Mouse (Mus musculus) midbrain, embryonic 12.5 days (tissue): Measurements from ENCODE around the gene Yipf2. TPM values are rescaled to one million over a fixed set of nuclear protein-coding genes. Genes with fewer than 3 reads are reported as not detected.

Experiments
- ATAC-seq: fragments of 200-750 bp; cut with Nextera tagmentation; 2 replicates; pipeline ENCODE4 v1.8.0; 2017; ENCODE audit warnings: low read depth, moderate TSS enrichment, moderate library complexity; ENCODE audit not compliant: low FRiP score
- H3K27ac ChIP-seq: fragments of 300-500 bp; sonication (generic); replicated peaks from 2 replicates; pipeline ENCODE4 v1.5.1; 2016; ENCODE audit warnings: mild to moderate bottlenecking
- H3K27me3 ChIP-seq: fragments of 300-500 bp; sonication (generic); 2 replicates; pipeline ENCODE4 v1.6.1; 2016; ENCODE audit warnings: mild to moderate bottlenecking
- H3K36me3 ChIP-seq: fragments of 300-500 bp; sonication (generic); 2 replicates; pipeline ENCODE4 v1.6.1; 2016
- H3K4me1 ChIP-seq: fragments of 300-500 bp; sonication (generic); 2 replicates; pipeline ENCODE4 v1.6.1; 2016
- H3K4me2 ChIP-seq: fragments of 300-500 bp; sonication (generic); replicated peaks from 2 replicates; pipeline ENCODE4 v1.6.1; 2016; ENCODE audit warnings: mild to moderate bottlenecking, moderate library complexity
- H3K4me3 ChIP-seq: fragments of 300-500 bp; sonication (generic); 2 replicates; pipeline ENCODE4 v1.5.1; 2016; ENCODE audit warnings: mild to moderate bottlenecking
- H3K9ac ChIP-seq: fragments of 300-500 bp; sonication (generic); replicated peaks from 2 replicates; pipeline ENCODE4 v1.6.1; 2016; ENCODE audit warnings: mild to moderate bottlenecking, moderate library complexity
- H3K9me3 ChIP-seq: fragments of 300-500 bp; sonication (generic); 2 replicates; pipeline ENCODE4 v1.6.1; 2016; ENCODE audit warnings: mild to moderate bottlenecking
- WGBS: fragments of 180-500 bp; shearing (Covaris S2); methylation state at CpG from one replicate; pipeline ENCODE4 v1.1.7; 2016; 5-methylcytosine and 5-hydroxymethylcytosine counted together
- polyA plus RNA-seq: library from polyadenylated mRNA; unstranded; fragments of >200 nt; fragmentation: Nextera tagmentation; extraction: Ambion mirVana; gene quantifications from 2 replicates; pipeline ENCODE4 v1.2.1, GENCODE M21; 2016

Gene Yipf2
- polyA plus RNA-seq, 1 experiment from 2014 or later: 21.2 TPM

- no peak for ATAC-seq
- Histone ChIP-seq H3K4me2 (peak overlapping the region; percentile 98), H3K9me3 (no peaks in the 10 kb centered on the region), H3K27ac (peak overlapping the region; percentile 83), H3K36me3 (peaks cover 31% of the 10 kb centered on the region), H3K4me3 (peak overlapping the region; percentile 99), H3K9ac (peak overlapping the region; percentile 92), H3K27me3 (no peaks in the 10 kb centered on the region), H3K4me1 (peaks cover 31% of the 10 kb centered on the region)
- WGBS: 3% methylated on average over 54 of the region's 69 CpGs
Measured at GRCm38 (mm10) chr9:21593122-21593721, 594 bp upstream of the Yipf2 start.

- Histone ChIP-seq H3K4me2 (peak overlapping the region; percentile 98), H3K4me3 (peak overlapping the region; percentile 99), H3K36me3 (peaks cover 42% of the 10 kb centered on the region), H3K27me3 (no peaks in the 10 kb centered on the region), H3K9me3 (no peaks in the 10 kb centered on the region), H3K27ac (peak overlapping the region; percentile 83), H3K9ac (peak overlapping the region; percentile 92; the same call in 1 of the 2 replicates), H3K4me1 (peaks cover 31% of the 10 kb centered on the region)
- peak; percentile 74; the same call in 1 of the 2 replicates for ATAC-seq
- 25% methylated on average over 17 of the region's 17 CpGs for WGBS
Measured at GRCm38 (mm10) chr9:21591831-21592702, 561 bp downstream of the Yipf2 start.

GRCm38 (mm10) chr9:21591127-21591830, 1.3 kb downstream of the Yipf2 start:
- WGBS: 85% methylated on average over 6 of the region's 6 CpGs
- no peaks in the 10 kb centered on the region for H3K9me3 ChIP-seq
- H3K27ac ChIP-seq: no peak overlapping the region
- no peak overlapping the region for H3K9ac ChIP-seq
- no peak for ATAC-seq
- H3K4me2 ChIP-seq: peak overlapping the region; percentile 98; the same call in 1 of the 2 replicates
- peaks cover 48% of the 10 kb centered on the region for H3K36me3 ChIP-seq
- peaks cover 31% of the 10 kb centered on the region for H3K4me1 ChIP-seq
- H3K27me3 ChIP-seq: no peaks in the 10 kb centered on the region
- no peak overlapping the region for H3K4me3 ChIP-seq

- no peak overlapping the region for H3K9ac ChIP-seq
- H3K27me3 ChIP-seq: no peaks in the 10 kb centered on the region
- peaks cover 21% of the 10 kb centered on the region for H3K4me1 ChIP-seq
- no peaks in the 10 kb centered on the region for H3K9me3 ChIP-seq
- WGBS: 88% methylated on average over 5 of the region's 5 CpGs
- no peak overlapping the region for H3K27ac ChIP-seq
- no peak overlapping the region for H3K4me2 ChIP-seq
- no peak for ATAC-seq
- peaks cover 55% of the 10 kb centered on the region for H3K36me3 ChIP-seq
- no peak overlapping the region for H3K4me3 ChIP-seq
Measured at GRCm38 (mm10) chr9:21589538-21589937, 3.1 kb downstream of the Yipf2 start.

GRCm38 (mm10) chr9:21588350-21588749, 4.3 kb downstream of the Yipf2 start:
- WGBS: 94% methylated on average over 8 of the region's 8 CpGs
- Histone ChIP-seq H3K27ac (no peak overlapping the region), H3K36me3 (peaks cover 65% of the 10 kb centered on the region), H3K4me2 (no peak overlapping the region), H3K27me3 (no peaks in the 10 kb centered on the region), H3K4me3 (no peak overlapping the region), H3K9me3 (no peaks in the 10 kb centered on the region), H3K4me1 (peaks cover 9% of the 10 kb centered on the region), H3K9ac (no peak overlapping the region)
- no peak for ATAC-seq

GRCm38 (mm10) chr9:21587678-21588349, 4.8 kb downstream of the Yipf2 start:
- H3K27ac ChIP-seq: no peak overlapping the region
- no peak overlapping the region for H3K4me2 ChIP-seq
- WGBS: 91% methylated on average over 23 of the region's 23 CpGs
- peaks cover 7% of the 10 kb centered on the region for H3K4me1 ChIP-seq
- no peak overlapping the region for H3K9ac ChIP-seq
- no peak for ATAC-seq
- H3K36me3 ChIP-seq: peaks cover 71% of the 10 kb centered on the region
- H3K27me3 ChIP-seq: no peaks in the 10 kb centered on the region
- no peak overlapping the region for H3K4me3 ChIP-seq
- no peaks in the 10 kb centered on the region for H3K9me3 ChIP-seq

GRCm38 (mm10) chr9:21585401-21585800, 7.2 kb downstream of the Yipf2 start:
- Histone ChIP-seq H3K27ac (no peak overlapping the region), H3K4me3 (no peak overlapping the region), H3K4me1 (no peaks in the 10 kb centered on the region), H3K27me3 (no peaks in the 10 kb centered on the region), H3K36me3 (peaks cover 95% of the 10 kb centered on the region), H3K9ac (no peak overlapping the region), H3K4me2 (no peak overlapping the region), H3K9me3 (no peaks in the 10 kb centered on the region)
- WGBS: 88% methylated on average over 1 of the region's 1 CpGs
- ATAC-seq: no peak

GRCm38 (mm10) chr9:21578226-21578625, 14.4 kb downstream of the Yipf2 start:
- H3K4me2 ChIP-seq: no peak overlapping the region
- H3K4me3 ChIP-seq: no peak overlapping the region
- no peaks in the 10 kb centered on the region for H3K27me3 ChIP-seq
- H3K4me1 ChIP-seq: no peaks in the 10 kb centered on the region
- ATAC-seq: no peak
- H3K36me3 ChIP-seq: peaks cover 91% of the 10 kb centered on the region
- no peak overlapping the region for H3K9ac ChIP-seq
- H3K9me3 ChIP-seq: no peaks in the 10 kb centered on the region
- 47% methylated on average over 3 of the region's 3 CpGs for WGBS
- H3K27ac ChIP-seq: no peak overlapping the region

- Histone ChIP-seq H3K27ac (no peak overlapping the region), H3K9me3 (no peaks in the 10 kb centered on the region), H3K4me1 (no peaks in the 10 kb centered on the region), H3K4me2 (no peak overlapping the region), H3K9ac (no peak overlapping the region), H3K36me3 (peaks cover 91% of the 10 kb centered on the region), H3K4me3 (no peak overlapping the region), H3K27me3 (no peaks in the 10 kb centered on the region)
- 95% methylated on average over 1 of the region's 1 CpGs for WGBS
- ATAC-seq: no peak
Measured at GRCm38 (mm10) chr9:21576286-21576685, 16.3 kb downstream of the Yipf2 start.

GRCm38 (mm10) chr9:21575253-21575652, 17.4 kb downstream of the Yipf2 start:
- Histone ChIP-seq H3K4me3 (no peak overlapping the region), H3K4me2 (no peak overlapping the region), H3K27ac (no peak overlapping the region), H3K4me1 (no peaks in the 10 kb centered on the region), H3K9me3 (no peaks in the 10 kb centered on the region), H3K9ac (no peak overlapping the region), H3K36me3 (peaks cover 91% of the 10 kb centered on the region), H3K27me3 (no peaks in the 10 kb centered on the region)
- ATAC-seq: no peak
- WGBS: 96% methylated on average over 10 of the region's 10 CpGs

GRCm38 (mm10) chr9:21574012-21574801, 18.4 kb downstream of the Yipf2 start:
- H3K9me3 ChIP-seq: no peaks in the 10 kb centered on the region
- no peaks in the 10 kb centered on the region for H3K27me3 ChIP-seq
- H3K9ac ChIP-seq: no peak overlapping the region
- H3K4me2 ChIP-seq: no peak overlapping the region
- WGBS: 92% methylated on average over 8 of the region's 8 CpGs
- no peak overlapping the region for H3K4me3 ChIP-seq
- H3K36me3 ChIP-seq: peaks cover 91% of the 10 kb centered on the region
- no peaks in the 10 kb centered on the region for H3K4me1 ChIP-seq
- ATAC-seq: no peak
- no peak overlapping the region for H3K27ac ChIP-seq
